Mouse (Mus musculus) layer of hippocampus, adult 9-11 months (tissue): ENCODE measurements around the gene Stum.

Experiments used
- DNase-seq: peaks from one replicate; pipeline ENCODE4 v3.0.0; 2022

The Stum gene

GRCm38 (mm10) chr1:180492777-180493176 is 9.5 kb upstream of the Stum start:
- no peak for DNase-seq

DNA sequence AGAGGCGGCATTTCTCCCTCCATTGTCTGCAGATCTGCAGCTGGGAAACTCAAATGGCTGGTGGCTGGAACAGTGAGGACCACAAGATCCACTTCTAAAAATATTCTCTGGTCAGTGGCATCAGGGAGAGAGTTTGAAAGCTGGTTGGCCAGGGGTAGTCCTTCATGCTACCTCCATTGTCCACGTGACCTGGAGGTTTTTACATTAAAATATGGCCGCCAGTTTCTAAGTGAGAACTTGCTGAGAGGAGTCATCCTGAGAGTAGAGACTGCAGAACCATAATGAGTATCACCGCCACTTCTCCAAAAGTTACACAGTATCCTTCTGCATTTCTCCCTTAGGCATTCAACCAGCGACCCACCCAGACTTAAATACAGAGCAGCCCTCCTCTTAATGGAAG is 2.0 kb upstream of the Stum start:
- no peak for DNase-seq

DNA sequence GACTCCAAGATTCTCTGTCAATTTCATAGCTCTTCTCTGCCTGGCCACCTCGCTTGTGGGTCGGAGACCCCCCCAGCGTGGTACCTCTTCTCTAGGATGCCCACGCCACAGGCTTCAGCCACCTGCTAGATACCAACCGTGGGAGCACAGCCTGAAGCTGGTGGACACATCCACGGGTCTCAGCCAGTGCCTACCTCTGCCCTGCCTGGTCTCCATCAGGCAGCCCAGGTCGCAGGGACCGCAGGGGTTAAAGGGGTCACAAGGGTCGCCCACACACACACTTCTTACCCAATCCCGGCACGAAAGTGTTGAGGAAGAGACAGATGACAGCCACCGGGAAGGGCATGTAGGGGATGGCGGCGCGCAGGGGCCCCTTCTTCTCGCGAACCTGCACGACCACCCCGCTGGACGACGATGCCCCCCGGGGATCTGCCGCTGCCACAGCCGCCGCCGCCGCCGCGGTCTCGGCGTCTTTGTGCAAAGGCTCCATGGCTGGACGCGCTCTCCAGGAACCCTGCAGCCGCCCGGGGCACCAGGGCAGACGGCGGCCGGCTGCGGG is 385 bp downstream of the Stum start:
- DNase-seq = no peak

DNA sequence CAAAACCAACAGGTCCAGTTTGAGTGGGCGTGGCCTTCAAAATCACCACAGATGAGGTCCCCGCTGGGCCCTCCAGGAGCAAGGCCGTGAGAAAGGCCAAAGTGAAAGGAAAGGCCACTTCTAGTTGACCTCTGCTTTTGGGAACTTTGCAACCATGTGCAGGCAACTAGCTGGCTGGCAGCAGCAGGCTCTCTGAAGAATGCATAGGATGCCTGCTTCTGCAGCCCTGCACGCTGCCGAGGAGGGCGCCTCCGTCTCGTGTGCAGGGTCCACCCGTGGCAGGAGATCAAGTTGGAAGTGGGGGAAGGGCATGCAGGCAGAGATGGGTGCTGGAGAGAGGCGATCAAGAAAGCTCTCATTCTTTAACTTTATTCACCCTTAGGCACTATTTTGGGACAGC is 1.3 kb downstream of the Stum start:
- DNase-seq = no peak

GRCm38 (mm10) chr1:180481331-180481730 is 2.0 kb downstream of the Stum start:
- DNase-seq = no peak

DNA sequence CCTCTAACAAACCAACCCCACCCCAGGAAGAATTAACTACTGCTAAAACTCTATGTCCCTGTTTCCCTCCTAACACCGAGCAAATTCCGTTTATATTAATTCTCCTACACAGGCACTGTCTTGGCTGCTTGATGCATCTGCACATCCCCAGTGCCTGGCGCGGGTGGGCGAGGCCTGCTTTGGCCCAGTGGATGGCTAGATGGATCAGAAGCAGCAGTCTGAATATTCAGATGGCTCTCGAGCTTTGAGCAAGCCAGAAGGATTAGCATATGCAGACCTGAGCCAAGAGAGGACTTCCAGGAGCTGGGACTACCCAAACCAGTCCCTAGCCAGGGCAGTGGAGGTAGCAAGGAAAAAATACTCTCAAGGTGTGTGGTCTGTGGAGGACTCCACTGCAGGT is 3.0 kb downstream of the Stum start:
- no peak for DNase-seq

- no peak for DNase-seq
Measured at GRCm38 (mm10) chr1:180473566-180473965, 9.7 kb downstream of the Stum start.

DNA sequence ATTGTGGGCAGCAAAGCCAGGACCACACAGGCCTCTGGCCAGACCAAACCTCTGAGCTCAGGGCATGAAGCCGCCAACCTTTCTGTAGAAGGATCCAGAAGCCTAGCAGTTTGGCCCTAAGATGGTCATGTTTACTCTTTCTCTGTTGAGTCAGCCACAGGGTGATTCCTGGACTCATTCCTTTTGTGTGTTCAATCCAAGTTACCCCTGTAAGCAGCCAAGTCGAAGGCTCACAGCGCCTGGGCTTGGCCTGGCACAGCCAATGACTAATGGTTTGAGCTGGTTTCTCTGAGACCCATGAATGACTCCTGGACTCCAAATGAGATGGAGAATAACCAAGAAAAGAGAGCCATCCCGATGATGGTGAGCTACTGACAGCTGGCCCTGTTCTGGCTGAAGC is 15.3 kb downstream of the Stum start:
- DNase-seq = no peak

DNA sequence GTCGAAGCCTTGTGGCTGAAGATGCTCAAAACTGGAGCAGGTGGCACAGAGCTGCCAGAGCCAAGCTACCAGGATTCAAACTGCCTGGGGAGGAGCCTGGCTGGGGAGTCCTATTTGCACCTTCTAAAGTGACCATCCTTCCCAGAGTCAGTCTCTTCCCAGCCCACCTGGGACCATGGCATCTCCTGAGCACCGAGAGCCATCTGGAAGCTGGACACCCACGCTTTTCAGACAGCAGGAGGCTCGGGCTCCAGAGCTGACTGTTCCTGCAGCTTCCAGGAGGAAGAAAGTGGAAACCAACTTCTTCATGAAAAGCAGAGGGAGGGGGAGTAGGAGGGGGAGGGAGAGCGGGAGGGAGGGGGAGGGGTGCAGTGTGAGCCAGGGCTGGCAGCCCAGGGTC is 17.7 kb downstream of the Stum start:
- peak; percentile 65 for DNase-seq

- DNase-seq = peak; percentile 72
Measured at GRCm38 (mm10) chr1:180464357-180464756, 18.9 kb downstream of the Stum start.

DNA sequence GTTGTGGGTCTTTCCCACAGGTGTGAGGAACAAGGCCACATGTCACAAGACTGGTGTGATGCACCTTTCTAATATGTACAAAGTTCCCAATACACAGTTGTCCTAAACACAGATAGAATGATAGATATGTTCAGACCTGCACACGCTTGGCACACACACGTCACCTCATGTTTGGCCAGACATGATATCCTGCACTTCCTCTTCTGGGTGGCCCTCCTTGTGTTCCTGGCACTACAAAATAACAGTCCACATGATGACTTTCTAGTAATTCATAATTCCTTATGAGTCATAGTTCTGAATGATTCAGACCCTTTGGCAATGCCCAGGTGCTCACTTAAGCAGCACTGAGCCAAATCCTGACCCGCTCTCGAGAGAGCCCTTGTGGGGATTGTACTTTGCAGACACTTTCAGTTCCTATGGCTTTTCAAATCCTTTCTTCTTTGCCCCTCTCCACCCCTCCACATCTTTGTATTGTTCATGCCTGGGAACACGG is 20.3 kb downstream of the Stum start:
- DNase-seq = no peak

DNA sequence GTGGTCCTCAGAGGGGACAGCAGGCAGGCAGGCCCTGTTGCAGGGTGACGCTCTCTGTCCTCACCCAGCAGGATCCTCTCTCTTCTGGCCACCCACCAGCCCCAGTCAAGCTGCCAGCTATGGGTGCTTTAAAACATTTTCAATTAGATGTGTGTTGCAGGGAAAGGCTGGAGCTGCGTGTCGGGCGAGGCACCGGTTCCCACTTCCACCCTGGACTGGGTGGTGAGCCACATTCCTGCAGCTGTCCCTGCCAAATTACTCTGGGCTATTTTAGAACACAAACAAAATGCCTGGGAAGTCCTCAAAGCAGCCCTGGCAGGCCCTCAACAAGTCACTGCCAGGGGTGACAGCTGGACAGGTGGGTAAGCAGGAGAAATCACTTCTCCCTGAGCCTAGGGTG is 20.9 kb downstream of the Stum start:
- DNase-seq = no peak

DNA sequence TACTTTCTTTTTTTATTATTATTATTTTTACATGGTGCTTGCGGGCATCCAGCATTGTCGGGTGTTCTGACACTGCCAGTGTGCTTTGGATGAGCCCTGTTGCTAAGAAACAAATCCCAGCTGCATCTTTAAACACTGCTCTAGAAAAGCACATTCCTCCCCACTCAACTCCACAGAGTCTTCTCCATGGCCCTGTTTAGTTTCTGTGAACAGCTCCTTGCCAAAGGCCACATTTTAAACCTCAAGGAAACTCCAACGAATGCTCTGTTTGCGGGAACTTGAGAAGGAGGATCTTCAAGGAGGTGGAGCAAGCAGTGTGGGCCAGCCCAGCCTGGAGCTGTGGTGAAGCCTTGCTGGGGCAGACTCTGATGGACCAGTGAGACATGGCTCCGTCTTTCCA is 22.6 kb downstream of the Stum start:
- no peak for DNase-seq

- no peak for DNase-seq
Measured at GRCm38 (mm10) chr1:180458680-180459079, 24.6 kb downstream of the Stum start.

- no peak for DNase-seq
Measured at GRCm38 (mm10) chr1:180458274-180458673, 25.0 kb downstream of the Stum start.

DNA sequence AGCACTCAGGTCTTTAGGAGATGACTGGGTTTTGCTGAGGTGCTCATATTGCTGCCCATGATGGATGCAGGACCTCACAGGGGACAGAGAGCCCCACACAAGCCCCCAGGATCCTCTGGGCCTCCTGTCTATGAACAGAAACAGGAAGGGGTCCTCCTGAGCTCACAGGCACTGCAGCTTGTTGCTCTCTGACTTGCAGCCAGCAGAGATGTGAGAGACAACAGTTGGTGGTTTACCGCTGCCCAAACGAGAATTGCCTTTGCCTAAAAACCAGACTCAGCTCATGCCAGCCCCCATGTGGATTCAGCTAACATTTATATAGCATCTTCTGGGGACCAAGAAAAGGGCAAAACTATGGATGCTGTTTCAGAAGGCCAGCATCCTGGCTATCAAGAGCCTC is 33.7 kb downstream of the Stum start:
- DNase-seq = no peak

DNA sequence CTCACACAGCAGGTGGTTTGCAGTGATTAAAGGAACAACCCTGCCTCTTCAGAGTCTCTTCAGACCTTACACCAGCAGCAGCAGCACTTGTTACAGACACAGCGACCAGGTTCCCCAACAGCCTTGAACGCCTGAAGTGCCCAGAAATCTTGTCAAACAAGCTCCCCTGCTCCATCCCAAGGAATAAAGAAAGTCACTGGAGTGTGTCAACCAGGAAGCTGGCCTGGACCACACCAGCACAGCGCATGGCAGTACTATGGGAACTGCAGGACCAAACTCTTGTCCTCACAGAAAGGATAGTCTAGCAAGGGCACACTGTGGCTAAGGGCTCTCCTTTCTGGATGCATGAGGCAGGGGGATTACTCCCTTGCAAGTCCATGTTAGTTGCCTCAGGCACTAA is 38.9 kb downstream of the Stum start:
- no peak for DNase-seq

- no peak for DNase-seq
Measured at GRCm38 (mm10) chr1:180439496-180439895, 43.8 kb downstream of the Stum start.

DNA sequence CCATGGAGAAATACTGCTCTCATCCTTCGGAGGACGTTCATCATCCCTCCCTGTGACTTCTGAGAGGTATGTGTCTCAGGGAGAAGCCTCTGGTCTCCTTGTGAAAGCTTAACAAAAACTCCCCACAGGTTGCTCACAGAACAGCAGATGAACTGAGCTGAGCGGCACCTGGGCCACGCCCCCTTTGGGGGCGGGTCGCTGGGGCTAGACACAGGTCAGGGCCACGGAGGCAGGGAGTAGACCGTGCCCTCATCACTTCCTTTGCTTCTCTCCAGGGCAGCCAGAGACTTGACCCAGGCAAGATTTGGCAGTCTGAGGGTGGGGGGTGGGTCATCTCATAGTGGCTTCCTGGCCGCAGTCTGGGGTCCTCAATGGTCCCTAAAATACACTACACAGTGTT is 48.4 kb downstream of the Stum start:
- no peak for DNase-seq

DNA sequence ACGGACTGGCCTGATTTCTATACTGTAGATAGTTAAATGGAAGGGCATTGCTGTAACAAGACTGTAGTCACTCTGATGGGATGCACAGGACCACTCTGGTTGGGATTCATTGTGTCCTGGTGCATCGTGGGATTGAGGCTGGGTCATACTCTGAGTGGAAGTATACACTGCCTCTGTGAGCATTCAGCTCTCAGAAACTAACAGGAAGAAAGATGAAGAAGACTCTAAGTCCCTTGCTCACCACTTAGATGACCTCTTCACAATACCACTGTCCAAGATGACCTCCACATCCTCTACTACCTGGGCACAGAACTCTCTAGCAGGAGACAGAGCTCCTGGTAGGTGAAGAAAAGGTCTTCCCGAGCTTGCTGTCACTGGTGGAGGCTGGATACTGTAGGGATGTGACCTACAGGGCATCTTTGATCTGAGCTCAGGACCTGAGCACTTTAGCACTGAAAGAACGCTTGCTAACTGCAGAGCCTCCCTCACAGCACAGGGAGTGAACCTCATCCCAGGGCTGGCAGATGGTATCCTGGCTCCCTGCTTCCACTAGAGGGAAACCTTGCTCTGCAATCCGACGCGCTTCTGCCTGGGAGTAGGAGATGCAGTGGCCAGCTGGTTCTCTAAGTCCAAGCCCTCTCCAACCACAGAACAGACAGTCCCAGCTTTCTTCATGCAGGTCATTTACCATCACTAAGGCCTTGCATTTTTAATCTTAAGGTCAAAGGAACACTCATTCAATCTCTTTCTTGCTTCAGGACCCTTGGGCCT is 49.3 kb downstream of the Stum start:
- peak; percentile 71 for DNase-seq

DNA sequence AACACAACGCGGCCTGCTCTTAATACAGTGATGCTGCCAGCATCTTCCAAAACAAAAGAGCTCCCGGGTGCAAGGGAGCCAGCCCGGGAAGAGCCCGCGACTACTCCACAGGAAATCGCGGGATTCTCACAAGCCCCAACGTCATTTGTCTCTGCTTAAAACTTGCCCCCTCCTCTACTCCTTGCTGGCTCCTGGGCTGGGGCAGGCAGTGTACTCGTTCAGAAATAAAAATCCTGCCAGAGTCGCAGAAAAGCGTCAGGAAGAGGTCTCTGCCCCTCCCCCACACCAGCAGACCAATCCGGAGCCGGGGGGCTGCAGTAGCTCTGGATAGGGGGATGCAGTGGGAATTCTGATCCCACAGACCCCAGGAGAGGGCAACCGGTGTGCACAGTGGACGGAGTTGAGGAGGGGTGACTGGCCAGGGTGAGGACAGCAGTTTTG is 50.2 kb downstream of the Stum start:
- DNase-seq = no peak

DNA sequence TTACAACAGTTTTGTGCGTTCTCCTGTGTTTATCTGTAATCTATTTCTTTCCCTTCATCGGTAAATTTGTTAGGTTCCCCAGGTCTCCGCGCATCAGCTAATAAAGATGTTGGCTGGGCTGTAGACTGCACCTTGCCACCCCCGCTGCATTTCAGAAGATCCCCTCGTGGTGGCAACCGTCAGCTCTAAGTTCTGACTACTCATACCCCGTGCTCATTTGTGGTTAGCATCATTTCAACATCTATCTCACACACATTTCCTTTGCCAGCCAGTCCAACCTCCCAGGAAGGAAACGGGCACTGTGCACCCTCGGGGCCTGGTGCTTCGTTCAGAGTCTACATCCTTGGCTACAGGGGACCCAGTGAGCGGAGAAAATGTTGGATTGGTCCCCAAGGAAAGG is 51.5 kb downstream of the Stum start:
- DNase-seq = no peak

DNA sequence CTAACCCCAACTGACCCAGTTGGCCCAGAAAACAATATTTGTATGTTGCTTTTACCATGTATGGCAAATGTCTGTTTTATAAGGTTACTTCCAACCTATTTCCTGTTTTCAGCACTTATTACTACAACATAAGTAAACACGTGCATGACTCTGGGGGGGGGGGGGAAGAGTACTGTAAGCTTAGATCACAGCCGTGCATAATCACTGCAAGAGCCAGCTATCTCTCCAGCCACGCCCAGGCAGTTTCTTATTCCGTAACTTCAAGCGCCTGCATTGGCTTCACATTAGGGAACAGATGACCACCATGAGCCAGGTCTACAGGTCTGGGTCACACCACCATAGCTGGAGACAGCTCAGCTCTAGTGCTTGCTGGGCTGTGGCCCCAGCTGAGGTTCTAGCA is 53.5 kb downstream of the Stum start:
- no peak for DNase-seq

- no peak for DNase-seq
Measured at GRCm38 (mm10) chr1:180428871-180429270, 54.4 kb downstream of the Stum start.
